Mouse (Mus musculus): ENCODE data around the gene Slc25a21. TPM values are rescaled to one million over a fixed set of nuclear protein-coding genes. Genes with fewer than 3 reads are reported as not detected.

The Slc25a21 gene
- polyA plus RNA-seq, 1 experiment from 2014 or later = 0.23 TPM

DNA sequence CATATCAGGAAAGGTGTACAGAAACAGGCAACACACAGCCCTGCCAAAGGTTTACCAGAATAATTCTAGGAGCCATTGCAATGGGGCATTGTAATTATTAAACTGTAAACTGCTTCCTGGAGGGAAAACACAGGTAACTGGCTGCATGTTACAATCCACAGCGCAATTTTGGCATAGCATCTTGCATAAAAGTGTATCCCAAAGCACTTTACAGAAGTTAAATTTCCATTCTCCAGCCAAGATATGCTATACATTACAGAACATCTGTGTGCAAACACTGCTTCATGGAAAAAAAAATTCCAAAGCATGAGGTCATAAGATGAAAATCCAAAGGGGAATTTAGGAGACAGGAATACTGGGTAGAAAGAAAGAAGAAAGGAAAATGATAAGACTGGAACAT lies 253.0 kb downstream of the Slc25a21 start:
- ATAC-seq (ENCODE audit: low read depth) = no peak
- no peaks in the 10 kb centered on the region for H3K4me1 ChIP-seq (ENCODE audit: control insufficient read depth, insufficient read depth, low read length)
- H3K4me3 ChIP-seq (ENCODE audit: low read depth, low read length) = no peak overlapping the region
- WGBS = 91% methylated on average over 1 of the region's 1 CpGs
- no peaks in the 10 kb centered on the region for H3K9me3 ChIP-seq (ENCODE audit: control insufficient read depth, low read length)
- H3K27ac ChIP-seq (ENCODE audit: low read depth, low read length) = no peak overlapping the region
- H3K36me3 ChIP-seq (ENCODE audit: control insufficient read depth, insufficient read depth, low read length) = no peaks in the 10 kb centered on the region
- H3K27me3 ChIP-seq (ENCODE audit: control insufficient read depth, insufficient read depth, low read length) = no peaks in the 10 kb centered on the region
- H3K9ac ChIP-seq (replicated peaks; ENCODE audit: low read depth, low read length) = no peak overlapping the region
- H3K4me2 ChIP-seq (ENCODE audit: low read depth, low read length) = no peak overlapping the region

DNA sequence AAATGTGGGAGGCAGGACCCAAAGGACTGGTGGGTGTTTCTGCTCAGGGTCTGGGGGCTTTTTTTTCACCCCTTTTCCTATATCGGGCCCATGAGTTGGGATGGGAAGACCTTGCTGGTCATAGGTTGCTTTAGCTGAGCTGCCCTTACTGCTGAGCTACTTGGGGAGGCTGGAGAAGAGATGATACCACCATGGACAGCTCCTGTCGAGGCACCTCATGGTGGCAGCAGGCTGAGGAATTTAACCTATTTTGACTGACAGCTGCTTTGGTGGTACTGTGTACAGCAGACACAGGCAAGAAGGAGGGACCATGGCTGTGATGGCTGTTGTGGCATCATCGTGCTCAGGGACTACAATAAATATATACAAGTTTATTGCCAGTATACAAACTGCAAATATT lies 256.4 kb downstream of the Slc25a21 start:
- Histone ChIP-seq H3K9me3 (ENCODE audit: control insufficient read depth, low read length) (no peaks in the 10 kb centered on the region), H3K4me2 (ENCODE audit: low read depth, low read length) (no peak overlapping the region), H3K4me1 (ENCODE audit: control insufficient read depth, insufficient read depth, low read length) (no peaks in the 10 kb centered on the region), H3K27me3 (ENCODE audit: control insufficient read depth, insufficient read depth, low read length) (no peaks in the 10 kb centered on the region), H3K4me3 (ENCODE audit: low read depth, low read length) (no peak overlapping the region), H3K9ac (replicated peaks; ENCODE audit: low read depth, low read length) (no peak overlapping the region), H3K36me3 (ENCODE audit: control insufficient read depth, insufficient read depth, low read length) (no peaks in the 10 kb centered on the region), H3K27ac (ENCODE audit: low read depth, low read length) (no peak overlapping the region)
- no peak for ATAC-seq (ENCODE audit: low read depth)
- 85% methylated on average over 3 of the region's 3 CpGs for WGBS

DNA sequence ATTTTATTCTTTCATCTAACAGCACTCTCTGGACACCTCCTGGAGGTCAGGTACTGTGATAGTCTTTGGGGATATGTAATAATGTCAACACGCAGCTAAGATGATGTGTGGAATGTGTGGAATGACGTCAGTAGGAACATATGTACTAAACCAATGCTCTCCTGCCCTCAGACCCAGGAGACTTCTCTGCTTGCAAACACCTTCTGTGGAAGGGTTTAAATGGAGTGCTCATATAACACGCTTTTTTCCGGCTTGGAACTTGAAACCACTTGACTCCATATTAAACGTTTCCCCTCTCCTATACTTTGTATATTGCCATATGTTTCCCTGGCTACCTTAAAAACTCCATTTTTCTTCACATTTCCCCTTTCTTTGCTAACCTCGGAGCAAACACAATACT lies 279.1 kb downstream of the Slc25a21 start:
- no peak overlapping the region for H3K4me3 ChIP-seq (ENCODE audit: low read depth, low read length)
- ATAC-seq (ENCODE audit: low read depth) = no peak
- no peak overlapping the region for H3K27ac ChIP-seq (ENCODE audit: low read depth, low read length)
- H3K4me2 ChIP-seq (ENCODE audit: low read depth, low read length) = no peak overlapping the region
- no peaks in the 10 kb centered on the region for H3K4me1 ChIP-seq (ENCODE audit: control insufficient read depth, insufficient read depth, low read length)
- no peaks in the 10 kb centered on the region for H3K36me3 ChIP-seq (ENCODE audit: control insufficient read depth, insufficient read depth, low read length)
- 91% methylated on average over 6 of the region's 6 CpGs for WGBS
- H3K9me3 ChIP-seq (ENCODE audit: control insufficient read depth, low read length) = no peaks in the 10 kb centered on the region
- H3K27me3 ChIP-seq (ENCODE audit: control insufficient read depth, insufficient read depth, low read length) = no peaks in the 10 kb centered on the region
- no peak overlapping the region for H3K9ac ChIP-seq (replicated peaks; ENCODE audit: low read depth, low read length)

DNA sequence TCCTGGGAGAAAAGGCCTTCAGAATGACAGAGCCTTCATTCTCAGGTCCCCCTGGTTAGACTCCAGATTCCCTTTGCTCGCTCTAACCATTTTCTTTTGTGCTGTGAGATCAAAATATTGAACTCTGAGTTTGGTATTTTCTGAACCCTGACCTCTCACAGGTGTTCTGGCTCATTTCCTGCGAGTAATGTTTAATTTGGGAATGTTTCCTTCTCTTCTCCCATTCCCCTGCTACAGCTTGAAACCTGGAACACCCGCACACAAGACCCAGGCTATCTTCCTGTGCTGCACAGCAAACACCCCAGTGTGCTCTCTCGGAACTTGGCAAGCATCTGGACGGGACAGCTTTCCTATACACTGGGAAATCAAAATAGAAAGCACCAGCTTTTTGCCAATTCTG lies 290.8 kb downstream of the Slc25a21 start:
- Histone ChIP-seq H3K9ac (replicated peaks; ENCODE audit: low read depth, low read length) (no peak overlapping the region), H3K27me3 (ENCODE audit: control insufficient read depth, insufficient read depth, low read length) (no peaks in the 10 kb centered on the region), H3K27ac (ENCODE audit: low read depth, low read length) (no peak overlapping the region), H3K4me2 (ENCODE audit: low read depth, low read length) (no peak overlapping the region), H3K9me3 (ENCODE audit: control insufficient read depth, low read length) (no peaks in the 10 kb centered on the region), H3K36me3 (ENCODE audit: control insufficient read depth, insufficient read depth, low read length) (no peaks in the 10 kb centered on the region), H3K4me1 (ENCODE audit: control insufficient read depth, insufficient read depth, low read length) (no peaks in the 10 kb centered on the region), H3K4me3 (ENCODE audit: low read depth, low read length) (no peak overlapping the region)
- WGBS = 84% methylated on average over 5 of the region's 5 CpGs
- ATAC-seq (ENCODE audit: low read depth) = no peak

DNA sequence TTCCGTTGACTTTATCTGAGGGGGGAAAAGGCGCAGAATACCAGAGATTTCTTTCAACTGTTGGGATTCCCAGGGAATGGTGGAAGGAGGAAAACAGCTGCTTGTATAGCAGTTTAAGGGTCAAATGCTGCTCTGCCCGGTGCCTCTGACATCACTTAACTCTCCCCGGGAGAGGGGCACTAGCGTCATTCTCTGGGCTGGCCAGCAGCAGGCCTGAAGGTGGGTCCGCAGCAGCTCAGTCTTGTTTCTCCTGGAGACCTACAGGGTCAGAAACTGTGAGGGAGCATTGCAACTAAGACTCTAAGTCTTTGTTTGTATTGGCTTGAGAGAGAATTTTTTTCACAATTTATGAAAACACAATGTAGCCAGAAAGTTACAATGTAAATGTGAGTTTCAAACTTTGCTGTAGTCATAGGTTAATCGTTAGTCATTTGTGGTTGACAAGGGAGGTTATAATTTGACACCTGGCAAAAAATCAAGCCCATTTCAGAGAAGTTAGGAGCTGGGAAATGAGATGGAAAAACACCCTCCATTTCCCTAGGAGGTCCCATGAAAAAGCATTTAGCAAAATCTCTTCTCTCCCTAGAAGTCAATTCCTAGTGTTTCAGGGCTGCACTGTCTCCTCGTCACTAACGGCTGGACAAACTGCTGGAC lies 291.5 kb downstream of the Slc25a21 start:
- no peaks in the 10 kb centered on the region for H3K36me3 ChIP-seq (ENCODE audit: control insufficient read depth, insufficient read depth, low read length)
- no peak overlapping the region for H3K4me2 ChIP-seq (ENCODE audit: low read depth, low read length)

DNA sequence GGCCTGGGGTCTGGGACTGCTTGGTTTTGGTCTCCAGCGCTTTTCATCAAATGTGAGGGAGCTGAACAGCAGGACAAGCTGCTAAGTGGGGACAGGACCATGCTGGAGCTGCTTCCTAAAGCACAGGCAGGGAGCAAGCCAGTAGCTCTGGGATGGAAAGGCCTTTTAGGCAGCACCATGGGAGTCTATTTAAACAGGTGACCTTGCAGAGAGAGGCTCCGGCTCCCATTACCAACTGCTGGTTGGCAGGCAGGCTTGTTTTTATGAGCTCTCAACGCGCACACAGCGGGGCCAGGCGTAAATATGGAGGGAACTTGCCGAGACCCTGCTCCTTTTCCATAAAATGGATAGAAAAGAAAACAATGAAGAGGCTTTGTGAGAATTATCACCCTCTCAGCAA lies 292.1 kb downstream of the Slc25a21 start:
- no peak overlapping the region for H3K27ac ChIP-seq (ENCODE audit: low read depth, low read length)
- H3K4me1 ChIP-seq (ENCODE audit: control insufficient read depth, insufficient read depth, low read length) = no peaks in the 10 kb centered on the region
- H3K4me2 ChIP-seq (ENCODE audit: low read depth, low read length) = no peak overlapping the region
- ATAC-seq (ENCODE audit: low read depth) = no peak
- H3K9ac ChIP-seq (replicated peaks; ENCODE audit: low read depth, low read length) = no peak overlapping the region
- no peak overlapping the region for H3K4me3 ChIP-seq (ENCODE audit: low read depth, low read length)
- H3K27me3 ChIP-seq (ENCODE audit: control insufficient read depth, insufficient read depth, low read length) = no peaks in the 10 kb centered on the region
- 25% methylated on average over 7 of the region's 7 CpGs for WGBS
- no peaks in the 10 kb centered on the region for H3K36me3 ChIP-seq (ENCODE audit: control insufficient read depth, insufficient read depth, low read length)
- H3K9me3 ChIP-seq (ENCODE audit: control insufficient read depth, low read length) = no peaks in the 10 kb centered on the region

More for the DNA sequence above, 291.5 kb downstream of the Slc25a21 start:
- H3K27ac ChIP-seq (ENCODE audit: low read depth, low read length) = no peak overlapping the region
- no peaks in the 10 kb centered on the region for H3K27me3 ChIP-seq (ENCODE audit: control insufficient read depth, insufficient read depth, low read length)
- no peak overlapping the region for H3K4me3 ChIP-seq (ENCODE audit: low read depth, low read length)
- no peaks in the 10 kb centered on the region for H3K4me1 ChIP-seq (ENCODE audit: control insufficient read depth, insufficient read depth, low read length)
- no peak for ATAC-seq (ENCODE audit: low read depth)
- WGBS = 40% methylated on average over 9 of the region's 9 CpGs
- H3K9me3 ChIP-seq (ENCODE audit: control insufficient read depth, low read length) = no peaks in the 10 kb centered on the region
- H3K9ac ChIP-seq (replicated peaks; ENCODE audit: low read depth, low read length) = no peak overlapping the region

DNA sequence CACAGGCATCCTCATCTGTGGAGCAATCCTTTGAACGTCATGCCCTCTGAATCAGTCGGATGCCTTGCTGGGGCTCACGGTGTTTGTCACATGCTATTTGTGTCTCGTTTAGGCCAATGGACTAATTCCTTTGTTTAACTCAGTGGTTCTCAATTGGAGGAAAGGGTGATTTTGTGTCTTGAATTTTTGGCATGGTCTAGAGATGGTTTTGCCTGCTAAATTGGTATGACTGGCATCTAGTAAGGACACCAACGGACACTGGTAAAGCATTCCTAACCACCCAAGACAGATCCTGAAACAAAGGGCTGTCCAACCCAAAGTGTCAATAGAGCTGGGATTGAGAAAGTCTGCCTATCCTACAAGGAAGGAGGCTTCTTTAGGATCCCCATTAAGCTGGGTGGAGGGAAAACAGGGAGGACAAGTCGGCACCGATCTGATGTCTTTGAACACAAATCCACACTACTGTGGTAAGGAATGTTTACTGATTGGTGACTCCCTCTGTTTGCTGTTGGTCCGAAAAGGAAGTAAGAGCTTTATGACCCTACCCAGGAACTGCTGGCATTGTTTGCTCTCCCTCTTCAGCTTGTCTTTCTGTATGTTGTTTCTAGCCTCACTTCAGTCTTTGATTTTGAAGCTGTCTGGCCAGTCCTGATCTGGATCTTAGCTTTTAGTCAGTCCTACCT lies 294.4 kb downstream of the Slc25a21 start:
- Histone ChIP-seq H3K27ac (ENCODE audit: low read depth, low read length) (no peak overlapping the region), H3K36me3 (ENCODE audit: control insufficient read depth, insufficient read depth, low read length) (no peaks in the 10 kb centered on the region), H3K4me1 (ENCODE audit: control insufficient read depth, insufficient read depth, low read length) (no peaks in the 10 kb centered on the region), H3K9ac (replicated peaks; ENCODE audit: low read depth, low read length) (no peak overlapping the region), H3K4me2 (ENCODE audit: low read depth, low read length) (no peak overlapping the region), H3K9me3 (ENCODE audit: control insufficient read depth, low read length) (no peaks in the 10 kb centered on the region), H3K27me3 (ENCODE audit: control insufficient read depth, insufficient read depth, low read length) (no peaks in the 10 kb centered on the region), H3K4me3 (ENCODE audit: low read depth, low read length) (no peak overlapping the region)
- no peak for ATAC-seq (ENCODE audit: low read depth)
- 56% methylated on average over 8 of the region's 8 CpGs for WGBS

DNA sequence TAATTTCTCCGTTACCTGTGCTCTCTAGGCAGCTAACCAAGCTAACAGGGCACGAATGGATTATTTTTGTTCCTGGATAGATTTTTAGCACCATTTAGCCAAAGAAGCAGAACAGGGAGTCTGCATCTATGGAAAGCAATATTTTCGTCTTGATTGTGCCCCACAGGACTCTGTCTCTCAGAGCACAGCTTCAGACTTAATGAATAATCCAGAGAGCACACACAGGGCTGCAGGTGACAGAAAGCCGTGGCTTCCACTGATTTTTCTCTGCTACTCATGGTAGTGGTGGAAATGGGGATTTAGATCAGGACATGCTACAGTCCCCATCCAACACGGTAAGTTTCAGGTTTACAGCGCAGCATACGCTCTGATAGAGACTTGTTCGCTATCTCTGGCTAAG lies 299.3 kb downstream of the Slc25a21 start:
- Histone ChIP-seq H3K27me3 (ENCODE audit: control insufficient read depth, insufficient read depth, low read length) (no peaks in the 10 kb centered on the region), H3K27ac (ENCODE audit: low read depth, low read length) (no peak overlapping the region), H3K4me3 (ENCODE audit: low read depth, low read length) (no peak overlapping the region), H3K4me2 (ENCODE audit: low read depth, low read length) (no peak overlapping the region), H3K36me3 (ENCODE audit: control insufficient read depth, insufficient read depth, low read length) (no peaks in the 10 kb centered on the region), H3K4me1 (ENCODE audit: control insufficient read depth, insufficient read depth, low read length) (no peaks in the 10 kb centered on the region), H3K9me3 (ENCODE audit: control insufficient read depth, low read length) (no peaks in the 10 kb centered on the region), H3K9ac (replicated peaks; ENCODE audit: low read depth, low read length) (no peak overlapping the region)
- WGBS = 80% methylated on average over 8 of the region's 8 CpGs
- no peak for ATAC-seq (ENCODE audit: low read depth)

DNA sequence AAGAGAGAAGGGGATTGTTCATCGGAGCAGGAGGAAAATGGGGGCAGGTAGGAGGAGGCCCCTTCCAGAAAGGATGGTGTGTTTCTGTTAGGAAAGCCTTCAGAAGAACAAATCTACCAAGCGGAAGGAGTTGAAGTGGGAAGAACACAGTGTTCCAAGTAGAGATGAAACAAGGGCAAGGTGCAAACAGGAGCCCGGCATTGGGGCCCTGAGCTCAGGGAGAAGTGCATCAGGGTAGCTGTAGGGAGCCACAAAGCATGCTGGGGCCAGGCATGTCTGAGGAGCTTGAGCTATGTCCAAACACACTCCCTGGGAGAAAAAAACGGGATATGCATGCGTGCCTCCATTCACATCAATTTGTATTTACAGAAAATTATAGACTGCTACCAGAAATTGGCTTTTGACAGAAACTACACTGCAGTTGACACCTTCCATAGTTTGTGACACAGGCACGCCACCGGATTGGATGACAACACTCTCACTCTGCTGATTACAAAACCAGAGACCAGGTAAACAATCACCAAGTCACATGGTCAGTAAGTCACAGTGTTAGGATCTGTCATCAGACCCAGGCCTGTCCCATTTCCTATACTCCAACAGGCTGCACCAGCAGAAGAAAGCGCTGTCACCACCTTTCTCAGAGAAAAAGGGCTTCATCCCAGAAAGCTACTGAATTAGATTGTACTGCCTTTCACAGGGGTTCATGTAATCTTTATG lies 299.9 kb downstream of the Slc25a21 start:
- WGBS = 90% methylated on average over 8 of the region's 8 CpGs
- Histone ChIP-seq H3K9me3 (ENCODE audit: control insufficient read depth, low read length) (no peaks in the 10 kb centered on the region), H3K27ac (ENCODE audit: low read depth, low read length) (no peak overlapping the region), H3K4me1 (ENCODE audit: control insufficient read depth, insufficient read depth, low read length) (no peaks in the 10 kb centered on the region), H3K4me2 (ENCODE audit: low read depth, low read length) (no peak overlapping the region), H3K27me3 (ENCODE audit: control insufficient read depth, insufficient read depth, low read length) (no peaks in the 10 kb centered on the region), H3K9ac (replicated peaks; ENCODE audit: low read depth, low read length) (no peak overlapping the region), H3K4me3 (ENCODE audit: low read depth, low read length) (no peak overlapping the region), H3K36me3 (ENCODE audit: control insufficient read depth, insufficient read depth, low read length) (no peaks in the 10 kb centered on the region)
- no peak for ATAC-seq (ENCODE audit: low read depth)

Measured in neural tube, embryonic 14.5 days (tissue).